Mouse (Mus musculus): ENCODE data around the gene Psrc1. TPM values are rescaled to one million over a fixed set of nuclear protein-coding genes. Genes with fewer than 3 reads are reported as not detected.

Gene Psrc1
- polyA plus RNA-seq, 1 experiment from 2014 or later, result 19.0 TPM

GRCm38 (mm10) chr3:108424944-108425623, 41.4 kb downstream of the Psrc1 start:
- Histone ChIP-seq H3K27me3 (ENCODE audit: insufficient read depth, low read length) (no peaks in the 10 kb centered on the region), H3K4me1 (replicated peaks; ENCODE audit: insufficient read depth, low read length) (peaks cover 10% of the 10 kb centered on the region), H3K4me2 (ENCODE audit: low read length) (no peak overlapping the region), H3K9ac (ENCODE audit: low read depth, low read length) (no peak overlapping the region), H3K9me3 (replicated peaks; ENCODE audit: low read length) (no peaks in the 10 kb centered on the region), H3K4me3 (replicated peaks; ENCODE audit: low read depth, low read length) (no peak overlapping the region), H3K27ac (no peak overlapping the region), H3K36me3 (ENCODE audit: insufficient read depth, low read length) (peaks cover 42% of the 10 kb centered on the region)
- no peak for TF ChIP-seq CTCF (IDR thresholded peaks at IDR 0.05; ENCODE audit: low read depth)
- no peak for DNase-seq (ENCODE audit: low spot score)
- ATAC-seq (replicated peaks; ENCODE audit: low FRiP score, low read depth), result no peak
- WGBS, result 86% methylated on average over 7 of the region's 7 CpGs

GRCm38 (mm10) chr3:108425624-108426018, 42.0 kb downstream of the Psrc1 start:
- ATAC-seq (replicated peaks; ENCODE audit: low FRiP score, low read depth) (no peak), DNase-seq (ENCODE audit: low spot score) (no peak)
- Histone ChIP-seq H3K27me3 (ENCODE audit: insufficient read depth, low read length) (no peaks in the 10 kb centered on the region), H3K4me1 (replicated peaks; ENCODE audit: insufficient read depth, low read length) (peaks cover 10% of the 10 kb centered on the region), H3K27ac (no peak overlapping the region), H3K4me3 (replicated peaks; ENCODE audit: low read depth, low read length) (no peak overlapping the region), H3K9ac (ENCODE audit: low read depth, low read length) (no peak overlapping the region), H3K9me3 (replicated peaks; ENCODE audit: low read length) (no peaks in the 10 kb centered on the region), H3K36me3 (ENCODE audit: insufficient read depth, low read length) (peaks cover 45% of the 10 kb centered on the region), H3K4me2 (ENCODE audit: low read length) (no peak overlapping the region)
- TF ChIP-seq CTCF (IDR thresholded peaks at IDR 0.05; ENCODE audit: low read depth), result no peak
- 88% methylated on average over 6 of the region's 6 CpGs for WGBS

- Histone ChIP-seq H3K4me1 (replicated peaks; ENCODE audit: insufficient read depth, low read length) (no peaks in the 10 kb centered on the region), H3K9ac (ENCODE audit: low read depth, low read length) (no peak overlapping the region), H3K27me3 (ENCODE audit: insufficient read depth, low read length) (no peaks in the 10 kb centered on the region), H3K9me3 (replicated peaks; ENCODE audit: low read length) (no peaks in the 10 kb centered on the region), H3K4me2 (ENCODE audit: low read length) (no peak overlapping the region), H3K36me3 (ENCODE audit: insufficient read depth, low read length) (peaks cover 65% of the 10 kb centered on the region), H3K27ac (no peak overlapping the region), H3K4me3 (replicated peaks; ENCODE audit: low read depth, low read length) (no peak overlapping the region)
- WGBS, result 93% methylated on average over 13 of the region's 13 CpGs
- ATAC-seq (replicated peaks; ENCODE audit: low FRiP score, low read depth), result no peak
- DNase-seq (ENCODE audit: low spot score), result no peak
- TF ChIP-seq CTCF (IDR thresholded peaks at IDR 0.05; ENCODE audit: low read depth), result no peak
Observed at GRCm38 (mm10) chr3:108432542-108433187, 49.0 kb downstream of the Psrc1 start.

- Histone ChIP-seq H3K9me3 (replicated peaks; ENCODE audit: low read length) (no peaks in the 10 kb centered on the region), H3K27me3 (ENCODE audit: insufficient read depth, low read length) (no peaks in the 10 kb centered on the region), H3K4me1 (replicated peaks; ENCODE audit: insufficient read depth, low read length) (no peaks in the 10 kb centered on the region), H3K9ac (ENCODE audit: low read depth, low read length) (no peak overlapping the region), H3K4me3 (replicated peaks; ENCODE audit: low read depth, low read length) (no peak overlapping the region), H3K4me2 (ENCODE audit: low read length) (no peak overlapping the region), H3K27ac (no peak overlapping the region), H3K36me3 (ENCODE audit: insufficient read depth, low read length) (peaks cover 59% of the 10 kb centered on the region)
- no peak for TF ChIP-seq CTCF (IDR thresholded peaks at IDR 0.05; ENCODE audit: low read depth)
- WGBS, result 59% methylated on average over 18 of the region's 18 CpGs
- ATAC-seq (replicated peaks; ENCODE audit: low FRiP score, low read depth) (no peak), DNase-seq (ENCODE audit: low spot score) (no peak)
Observed at GRCm38 (mm10) chr3:108433188-108433880, 49.7 kb downstream of the Psrc1 start.

- H3K27me3 ChIP-seq (ENCODE audit: insufficient read depth, low read length), result no peaks in the 10 kb centered on the region
- no peak overlapping the region for H3K9ac ChIP-seq (ENCODE audit: low read depth, low read length)
- no peak overlapping the region for H3K4me2 ChIP-seq (ENCODE audit: low read length)
- no peaks in the 10 kb centered on the region for H3K4me1 ChIP-seq (replicated peaks; ENCODE audit: insufficient read depth, low read length)
- no peak for ATAC-seq (replicated peaks; ENCODE audit: low FRiP score, low read depth)
- no peak for TF ChIP-seq CTCF (IDR thresholded peaks at IDR 0.05; ENCODE audit: low read depth)
- no peak for DNase-seq (ENCODE audit: low spot score)
- no peak overlapping the region for H3K4me3 ChIP-seq (replicated peaks; ENCODE audit: low read depth, low read length)
- H3K36me3 ChIP-seq (ENCODE audit: insufficient read depth, low read length), result peaks cover 54% of the 10 kb centered on the region
- WGBS, result 57% methylated on average over 19 of the region's 19 CpGs
- H3K9me3 ChIP-seq (replicated peaks; ENCODE audit: low read length), result no peaks in the 10 kb centered on the region
- H3K27ac ChIP-seq, result no peak overlapping the region
Observed at GRCm38 (mm10) chr3:108433881-108434495, 50.3 kb downstream of the Psrc1 start.

- H3K4me2 ChIP-seq (ENCODE audit: low read length), result no peak overlapping the region
- H3K4me3 ChIP-seq (replicated peaks; ENCODE audit: low read depth, low read length), result no peak overlapping the region
- no peaks in the 10 kb centered on the region for H3K27me3 ChIP-seq (ENCODE audit: insufficient read depth, low read length)
- 86% methylated on average over 17 of the region's 17 CpGs for WGBS
- TF ChIP-seq CTCF (IDR thresholded peaks at IDR 0.05; ENCODE audit: low read depth), result no peak
- DNase-seq (ENCODE audit: low spot score) (peak; percentile 34), ATAC-seq (replicated peaks; ENCODE audit: low FRiP score, low read depth) (no peak)
- H3K4me1 ChIP-seq (replicated peaks; ENCODE audit: insufficient read depth, low read length), result no peaks in the 10 kb centered on the region
- no peak overlapping the region for H3K9ac ChIP-seq (ENCODE audit: low read depth, low read length)
- H3K27ac ChIP-seq, result no peak overlapping the region
- peaks cover 40% of the 10 kb centered on the region for H3K36me3 ChIP-seq (ENCODE audit: insufficient read depth, low read length)
- H3K9me3 ChIP-seq (replicated peaks; ENCODE audit: low read length), result no peaks in the 10 kb centered on the region
Observed at GRCm38 (mm10) chr3:108435701-108436379, 52.2 kb downstream of the Psrc1 start.

All from kidney, postnatal 0 days (tissue).